8 mouse cellular contexts compared by ENCODE assay signal in the genomic region with DNA sequence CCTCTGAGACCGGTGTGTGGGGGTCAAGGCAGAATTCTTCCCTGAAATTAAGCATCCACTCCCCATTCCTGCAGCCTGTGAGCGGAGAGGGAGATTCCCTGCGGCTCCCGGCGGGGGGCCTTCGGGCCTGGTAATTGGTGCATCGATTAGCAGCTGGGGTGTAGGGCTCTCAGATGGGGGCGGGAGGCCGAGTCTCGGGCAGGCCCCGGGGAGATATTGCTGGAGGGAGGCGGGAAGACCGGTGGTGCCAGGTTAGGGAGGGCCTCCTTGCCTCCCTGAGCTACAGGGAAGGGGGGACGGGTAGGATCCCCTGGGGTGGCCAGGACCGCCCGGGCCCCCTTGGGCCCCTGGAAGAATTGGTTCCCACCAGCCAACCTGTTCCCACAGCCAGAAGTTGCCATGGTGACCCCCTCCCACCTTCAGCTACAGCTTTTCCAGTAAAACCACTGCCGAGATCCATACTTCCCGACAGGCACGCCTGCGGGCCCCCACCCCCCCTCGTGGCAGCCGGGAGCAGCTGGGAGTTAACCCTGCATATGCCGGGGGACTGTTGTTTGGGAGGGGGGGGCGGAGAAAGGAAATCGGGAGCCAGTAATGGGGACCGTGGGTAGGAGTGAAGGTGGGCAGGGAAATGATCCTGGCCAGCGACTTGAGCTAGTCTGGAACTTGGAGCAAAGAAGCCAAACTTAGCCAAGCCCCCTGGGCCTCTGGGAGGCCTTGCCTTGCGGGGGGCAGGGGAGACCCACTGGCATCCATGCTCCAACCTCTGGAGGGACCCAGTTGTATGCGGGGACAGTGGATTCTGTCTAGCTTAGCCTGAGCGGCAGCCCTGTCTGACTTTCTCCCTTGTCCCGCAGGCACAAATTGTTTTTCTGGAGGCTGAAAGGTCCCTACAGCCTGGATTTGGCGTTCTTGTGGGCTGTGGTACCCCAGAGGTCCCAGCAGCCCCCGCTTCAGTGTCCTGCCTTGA. TPM values are rescaled to one million over a fixed set of nuclear protein-coding genes. Genes with fewer than 3 reads are reported as not detected.
DNase-seq lines count a peak whose midpoint lies in the region; ATAC-seq lines count a peak whose summit lies in the region.

No protein-coding gene starts in this region.

- no peaks in the 10 kb centered on the region for H3K9me3 ChIP-seq in embryonic facial prominence, embryonic 15.5 days (replicated peaks)
- H3K9me3 ChIP-seq in limb, embryonic 13.5 days: no peaks in the 10 kb centered on the region

- peaks cover 18% of the 10 kb centered on the region; the same call in 1 of the 2 replicates for H3K27me3 ChIP-seq in embryonic facial prominence, embryonic 15.5 days
- H3K27me3 ChIP-seq in limb, embryonic 13.5 days: peaks cover 15% of the 10 kb centered on the region; the same call in 1 of the 2 replicates

- peak; percentile 34 for ATAC-seq in embryonic facial prominence, embryonic 15.5 days (ENCODE audit: insufficient number of reproducible peaks, low FRiP score, low TSS enrichment, low read depth)
- peak; percentile 75 for ATAC-seq in limb, embryonic 13.5 days (ENCODE audit: low FRiP score, low read depth)
- ATAC-seq in monocyte, adult 5-6 weeks (replicated peaks; ENCODE audit: insufficient number of reproducible peaks, low FRiP score, low TSS enrichment, poor library complexity, severe bottlenecking): no peak

- H3K4me2 ChIP-seq in embryonic facial prominence, embryonic 15.5 days (replicated peaks): peak overlapping the region; percentile 54
- peak overlapping the region; percentile 71 for H3K4me2 ChIP-seq in limb, embryonic 13.5 days (replicated peaks)

- intact Hi-C loops in left cerebral cortex, postnatal 25 days (cut with DNase I): no loop called here

- WGBS in embryonic facial prominence, embryonic 15.5 days: 3% methylated on average over 33 of the region's 33 CpGs
- WGBS in limb, embryonic 13.5 days: 1% methylated on average over 32 of the region's 33 CpGs

- peaks cover 32% of the 10 kb centered on the region for H3K4me1 ChIP-seq in embryonic facial prominence, embryonic 15.5 days
- H3K4me1 ChIP-seq in limb, embryonic 13.5 days: peaks cover 43% of the 10 kb centered on the region

- peak overlapping the region; percentile 12; the same call in 1 of the 2 replicates for H3K9ac ChIP-seq in embryonic facial prominence, embryonic 15.5 days
- peak overlapping the region; percentile 60 for H3K9ac ChIP-seq in limb, embryonic 13.5 days

- no peaks in the 10 kb centered on the region for H3K36me3 ChIP-seq in embryonic facial prominence, embryonic 15.5 days
- no peaks in the 10 kb centered on the region for H3K36me3 ChIP-seq in limb, embryonic 13.5 days

- H3K4me3 ChIP-seq in embryonic facial prominence, embryonic 15.5 days (replicated peaks): peak overlapping the region; percentile 30
- H3K4me3 ChIP-seq in limb, embryonic 13.5 days: peak overlapping the region; percentile 39

- peak; percentile 21 to 37 for DNase-seq in left cerebral cortex, postnatal 25 days (ENCODE audit: low spot score in 2 of 2)
- DNase-seq in left cerebral cortex, adult 9 months (ENCODE audit: low spot score in 2 of 2): no peak
- DNase-seq in retina, embryonic 14.5 days (ENCODE audit: low spot score): peak; percentile 64
- DNase-seq in ovary, postnatal 10 days (ENCODE audit: low spot score): no peak
- DNase-seq in layer of hippocampus, adult 8-10 months (ENCODE audit: low spot score in 2 of 2): no peak

- H3K27ac ChIP-seq in embryonic facial prominence, embryonic 15.5 days (replicated peaks): peak overlapping the region; percentile 45
- peak overlapping the region; percentile 79 for H3K27ac ChIP-seq in limb, embryonic 13.5 days

RNA-seq across cellular contexts. Expression of a gene that starts 15.9 kb away (rescaled TPM):
- 1 to 10 TPM; 3.8 to 4.0 TPM for total RNA-seq in left cerebral cortex, postnatal 25 days (2021)
- 4.7 and 4.9 TPM in 2 replicates for polyA plus RNA-seq in embryonic facial prominence, embryonic 15.5 days (2015; fragmentation: Nextera tagmentation; extraction: Ambion mirVana)
- 3.4 and 3.6 TPM in 2 replicates for polyA plus RNA-seq in limb, embryonic 13.5 days (2015; fragmentation: Nextera tagmentation; extraction: Ambion mirVana)
- total RNA-seq in layer of hippocampus, adult 8-10 months (2022): 1 to 10 TPM; 3.1 to 5.9 (median 5.6) TPM
- total RNA-seq in monocyte, adult 5-6 weeks (2017): 1.6 to 6.4 TPM (median 1.9 TPM) in 3 replicates

RNA-seq across cellular contexts. Expression of a gene that starts 28.6 kb away (rescaled TPM):
- total RNA-seq in left cerebral cortex, postnatal 25 days (2021): under 1 TPM in 1 of 2 experiments, not detected in 1; 0.23 TPM
- polyA plus RNA-seq in embryonic facial prominence, embryonic 15.5 days (2015; fragmentation: Nextera tagmentation; extraction: Ambion mirVana): not detected in 2 replicates
- polyA plus RNA-seq in limb, embryonic 13.5 days (2015; fragmentation: Nextera tagmentation; extraction: Ambion mirVana): not detected in 2 replicates
- under 1 TPM in 1 of 4 experiments, not detected in 3; 0.24 TPM for total RNA-seq in layer of hippocampus, adult 8-10 months (2022)
- not detected in 3 replicates for total RNA-seq in monocyte, adult 5-6 weeks (2017)

RNA-seq across cellular contexts. Expression of a gene that starts 40.1 kb away (rescaled TPM):
- total RNA-seq in left cerebral cortex, postnatal 25 days (2021): 1 to 10 TPM in 1 of 2 experiments, under 1 TPM in 1; 0.62 to 1.2 TPM
- 225 and 239 TPM in 2 replicates for polyA plus RNA-seq in embryonic facial prominence, embryonic 15.5 days (2015; fragmentation: Nextera tagmentation; extraction: Ambion mirVana)
- 307 and 322 TPM in 2 replicates for polyA plus RNA-seq in limb, embryonic 13.5 days (2015; fragmentation: Nextera tagmentation; extraction: Ambion mirVana)
- total RNA-seq in layer of hippocampus, adult 8-10 months (2022): 1 to 10 TPM in 2 of 4 experiments, under 1 TPM in 2; 0.12 to 1.6 (median 0.86) TPM
- 2.5 to 3.4 TPM (median 2.7 TPM) in 3 replicates for total RNA-seq in monocyte, adult 5-6 weeks (2017)

Comparison
In these comparisons a context has a peak if more than half of its experiments do, and no peak if none do; other contexts are left out.
1. DNase-seq: peak in left cerebral cortex, postnatal 25 days (2 of 2) and retina, embryonic 14.5 days (single experiment); none in left cerebral cortex, adult 9 months (0 of 2), ovary, postnatal 10 days (single experiment) and layer of hippocampus, adult 8-10 months (0 of 2).